Mouse (Mus musculus): ENCODE data around the gene Epha6. TPM values are rescaled to one million over a fixed set of nuclear protein-coding genes. Genes with fewer than 3 reads are reported as not detected.

Gene Epha6
- polyA plus RNA-seq, 1 experiment from 2014 or later, result not detected

Small RNA genes within 50 kb of the gene (microRNA-seq; reads per million reads assigned to microRNA genes)
- gene Gm24755 (ENCODE audit: borderline number of aligned reads), result not detected
